Mouse (Mus musculus): ENCODE results near the gene Fgr. TPM values are rescaled to one million over a fixed set of nuclear protein-coding genes. Genes with fewer than 3 reads are reported as not detected.
A peak's percentile ranks its signal among the peaks of the same experiment; 100 is the strongest.

The Fgr gene
- total RNA-seq, 2 experiments from 2014 or later = 0.33 TPM; not detected in 1

GRCm38 (mm10) chr4:133027721-133028120 is 53.8 kb downstream of the Fgr start:
- no peak for ATAC-seq (replicated peaks; ENCODE audit: low FRiP score, low TSS enrichment, poor library complexity, severe bottlenecking)

- ATAC-seq (replicated peaks; ENCODE audit: low FRiP score, low TSS enrichment, poor library complexity, severe bottlenecking) = peak; percentile 60; the same call in 1 of the 2 replicates
Observed at GRCm38 (mm10) chr4:133028193-133028592, 54.3 kb downstream of the Fgr start.

DNA sequence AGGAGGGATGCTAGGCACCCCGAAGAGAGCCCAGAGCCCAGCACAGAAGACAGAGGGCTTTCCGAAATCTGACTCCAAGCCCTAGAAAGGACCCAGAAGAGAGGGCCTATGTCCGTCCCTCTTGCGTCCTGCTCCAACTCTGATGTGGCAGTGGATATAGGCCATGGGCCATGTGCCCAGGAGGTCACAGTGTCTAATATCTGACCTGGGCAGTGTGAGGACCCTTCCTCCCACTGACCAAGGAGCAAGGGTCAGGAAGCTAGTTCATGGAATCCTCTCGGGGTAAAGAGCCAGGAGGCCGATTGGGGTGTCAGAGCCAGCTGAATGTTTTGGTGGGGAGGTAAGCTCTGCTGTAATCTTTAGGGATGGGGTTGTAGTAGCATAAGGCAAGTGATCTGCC is 55.0 kb downstream of the Fgr start:
- ATAC-seq (replicated peaks; ENCODE audit: low FRiP score, low TSS enrichment, poor library complexity, severe bottlenecking) = no peak

DNA sequence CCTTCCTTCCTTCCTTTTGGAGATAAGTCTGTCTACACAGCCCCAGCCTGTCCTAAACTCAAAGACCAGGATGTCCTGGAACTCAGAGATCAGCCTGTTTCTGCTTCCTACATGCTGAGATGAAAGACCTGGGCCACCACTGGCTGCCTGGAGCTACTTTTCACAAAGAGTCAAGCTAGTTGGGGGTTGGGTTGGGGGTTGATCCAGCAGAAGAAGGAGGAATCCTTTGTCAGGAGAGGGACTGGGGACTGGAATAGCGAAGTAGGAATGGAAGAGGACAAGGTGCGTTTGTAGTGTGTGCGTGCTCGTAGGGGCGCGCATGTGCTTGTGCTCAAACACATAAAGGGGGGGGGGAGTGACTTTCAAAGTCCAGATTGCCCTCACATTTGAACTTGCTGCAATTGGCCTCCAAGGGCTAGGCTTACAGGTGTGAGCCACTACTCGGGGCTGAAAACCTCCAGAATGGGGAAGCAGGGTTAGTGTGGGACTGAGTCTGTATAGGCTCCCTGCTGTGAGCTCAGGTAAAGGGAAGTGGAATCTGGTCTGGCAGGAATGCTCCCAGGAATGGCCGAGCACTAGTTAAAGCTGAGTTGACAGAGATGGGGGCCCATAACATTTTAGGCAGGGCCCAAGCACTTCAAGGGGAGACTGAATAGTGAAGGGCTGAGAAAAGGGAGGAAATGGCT is 58.7 kb downstream of the Fgr start:
- ATAC-seq (replicated peaks; ENCODE audit: low FRiP score, low TSS enrichment, poor library complexity, severe bottlenecking) = no peak

- ATAC-seq (replicated peaks; ENCODE audit: low FRiP score, low TSS enrichment, poor library complexity, severe bottlenecking) = no peak
Observed at GRCm38 (mm10) chr4:133034478-133034877, 60.6 kb downstream of the Fgr start.

DNA sequence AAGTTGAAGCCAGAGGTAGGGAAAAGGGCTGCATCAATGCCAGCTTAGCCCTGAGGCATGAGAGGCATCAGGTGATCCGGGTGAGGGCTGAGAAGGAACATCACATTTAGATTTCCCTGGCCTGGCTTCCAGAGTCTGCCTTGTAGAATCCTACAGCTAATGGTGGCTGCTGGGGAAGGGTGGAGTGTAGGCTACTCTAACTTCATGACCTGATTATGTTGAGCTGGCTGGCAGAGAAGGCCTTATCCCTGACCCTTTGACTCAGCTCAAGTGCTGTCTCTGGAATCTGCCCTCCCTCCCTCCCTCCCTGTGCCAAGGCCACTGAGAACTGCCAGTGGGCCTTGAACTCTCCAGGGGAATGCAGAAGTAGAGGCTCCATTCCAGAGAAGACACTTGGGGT is 61.6 kb downstream of the Fgr start:
- ATAC-seq (replicated peaks; ENCODE audit: low FRiP score, low TSS enrichment, poor library complexity, severe bottlenecking) = no peak

DNA sequence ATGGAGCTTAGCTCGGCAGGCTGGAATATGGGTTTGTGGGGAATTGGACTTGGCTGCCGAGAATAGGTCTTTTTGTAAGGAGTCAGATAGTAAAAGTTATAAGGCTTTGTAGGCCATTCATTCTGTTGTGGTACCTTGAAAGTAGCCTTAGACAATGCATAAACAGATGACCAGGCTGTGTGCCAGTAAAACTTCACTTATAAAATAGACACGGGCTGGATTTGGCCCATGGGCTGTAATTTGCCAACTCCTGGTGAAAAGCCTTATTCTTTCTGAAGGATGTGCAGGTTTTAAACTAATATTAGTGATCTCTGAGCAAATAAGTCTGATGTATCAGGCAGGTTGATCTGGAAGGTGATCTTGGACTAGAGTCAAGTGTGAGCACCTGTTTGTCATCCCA is 62.1 kb downstream of the Fgr start:
- no peak for ATAC-seq (replicated peaks; ENCODE audit: low FRiP score, low TSS enrichment, poor library complexity, severe bottlenecking)

DNA sequence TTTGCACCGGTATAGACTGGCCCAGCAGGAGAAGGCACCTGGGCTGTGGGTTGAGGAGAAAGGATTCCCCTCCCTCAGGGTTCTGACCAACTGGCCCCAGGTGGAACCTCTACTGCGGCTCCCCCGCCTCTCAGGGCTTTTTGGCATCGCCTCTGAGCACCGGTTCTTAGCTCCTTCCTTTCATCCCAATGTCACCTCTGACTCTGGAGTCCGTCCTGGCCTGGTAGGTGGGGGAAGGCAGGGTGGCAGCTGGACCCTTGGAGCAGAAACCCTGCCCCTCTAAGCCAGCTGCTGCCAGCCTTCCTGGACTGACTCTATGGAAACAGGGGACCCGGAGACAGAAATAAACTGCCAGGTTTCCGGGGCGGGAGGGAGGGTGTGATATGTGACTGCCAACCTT is 63.4 kb downstream of the Fgr start:
- no peak for ATAC-seq (replicated peaks; ENCODE audit: low FRiP score, low TSS enrichment, poor library complexity, severe bottlenecking)

DNA sequence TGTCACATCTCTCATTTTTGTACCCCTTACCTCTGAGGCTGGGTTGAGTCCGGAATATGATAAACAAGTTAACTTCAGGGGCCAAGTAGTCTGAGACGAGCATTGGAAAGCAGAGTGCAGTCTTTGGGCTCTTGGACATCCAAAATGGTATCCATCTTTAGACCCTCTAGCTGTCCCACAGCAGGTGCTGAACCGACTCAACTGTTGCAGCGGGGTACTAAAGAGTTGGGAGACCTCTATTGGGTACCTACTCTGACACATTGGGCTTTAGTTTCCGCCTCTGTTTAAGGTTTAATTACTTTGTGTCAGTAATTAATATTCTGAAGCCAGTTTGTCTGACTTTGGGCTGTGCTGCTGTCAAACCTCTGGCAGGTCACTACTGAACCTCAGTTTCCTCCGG is 63.9 kb downstream of the Fgr start:
- no peak for ATAC-seq (replicated peaks; ENCODE audit: low FRiP score, low TSS enrichment, poor library complexity, severe bottlenecking)

DNA sequence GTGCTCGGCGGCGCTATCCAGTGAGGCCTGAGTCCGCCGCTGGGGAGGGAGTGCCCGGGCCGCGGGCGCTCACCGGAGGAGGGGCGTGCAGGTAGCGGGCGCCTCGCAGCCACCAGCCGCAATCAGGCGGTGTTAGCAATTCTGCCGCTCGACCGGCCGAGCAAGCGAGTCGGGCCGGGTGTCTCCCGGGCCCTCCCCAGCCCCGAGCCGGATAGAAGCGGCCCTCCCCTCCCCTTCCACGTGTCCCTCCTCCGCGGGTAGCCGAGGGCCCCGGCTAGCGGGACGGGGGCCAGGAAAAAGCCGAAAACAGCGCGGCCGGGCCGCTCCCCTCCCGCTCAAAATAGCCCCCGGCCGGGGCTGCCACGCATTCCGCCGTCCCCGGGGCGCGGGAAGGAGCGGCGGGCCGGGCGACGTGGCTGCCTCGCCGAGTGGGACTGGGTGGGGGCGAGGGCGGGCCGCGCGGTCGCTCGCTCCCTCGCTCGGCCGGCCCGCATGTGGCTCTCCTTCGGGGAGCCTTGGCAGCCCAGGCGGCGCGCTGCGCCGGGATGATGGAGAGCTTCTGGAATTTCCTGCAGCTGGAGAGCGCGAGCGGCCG is 64.7 kb downstream of the Fgr start:
- ATAC-seq (replicated peaks; ENCODE audit: low FRiP score, low TSS enrichment, poor library complexity, severe bottlenecking) = 0 out of 2 replicates have a peak, but pooled peaks have one; percentile 41

- ATAC-seq (replicated peaks; ENCODE audit: low FRiP score, low TSS enrichment, poor library complexity, severe bottlenecking) = no peak
Observed at GRCm38 (mm10) chr4:133039116-133039819, 65.4 kb downstream of the Fgr start.

DNA sequence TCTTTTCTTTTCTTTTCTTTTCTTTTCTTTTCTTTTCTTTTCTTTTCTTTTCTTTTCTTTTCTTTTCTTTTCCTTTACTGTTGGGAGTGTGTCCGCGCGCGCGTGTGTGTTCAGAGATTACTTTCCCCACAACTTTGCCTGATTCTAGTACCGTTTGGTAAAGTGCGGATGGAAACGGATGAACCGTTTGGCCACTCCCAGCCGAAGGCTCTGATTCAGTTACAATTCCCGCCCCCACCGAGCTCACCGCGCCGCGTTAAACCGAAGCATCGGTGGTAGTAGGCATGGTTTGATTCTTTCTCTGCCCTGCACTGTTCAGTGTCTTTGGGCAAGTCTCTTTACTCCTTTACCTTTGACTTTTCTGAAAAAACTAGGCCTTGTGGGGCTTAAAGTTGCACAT is 65.9 kb downstream of the Fgr start:
- no peak for ATAC-seq (replicated peaks; ENCODE audit: low FRiP score, low TSS enrichment, poor library complexity, severe bottlenecking)

GRCm38 (mm10) chr4:133040241-133040904 is 66.5 kb downstream of the Fgr start:
- ATAC-seq (replicated peaks; ENCODE audit: low FRiP score, low TSS enrichment, poor library complexity, severe bottlenecking) = no peak

DNA sequence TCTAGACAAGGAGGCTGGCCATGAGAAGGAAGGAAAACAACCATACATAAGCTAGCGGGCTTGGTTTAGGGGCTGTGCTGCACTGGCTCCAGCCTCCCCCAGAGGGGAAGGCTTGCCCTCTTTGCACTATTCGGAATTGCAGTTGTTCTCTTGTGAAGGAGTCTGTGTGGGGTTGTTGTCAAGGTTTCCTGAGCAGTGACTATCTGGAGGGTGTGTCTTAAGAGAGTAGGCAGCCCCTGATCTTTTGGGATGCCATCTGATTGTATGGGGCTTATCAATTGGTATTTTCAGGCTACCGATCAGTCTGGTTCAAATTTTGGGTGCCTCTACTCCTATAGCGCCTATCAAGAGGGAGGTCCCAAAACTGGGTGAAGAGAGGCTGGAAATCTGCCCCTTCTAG is 68.3 kb downstream of the Fgr start:
- ATAC-seq (replicated peaks; ENCODE audit: low FRiP score, low TSS enrichment, poor library complexity, severe bottlenecking) = no peak

DNA sequence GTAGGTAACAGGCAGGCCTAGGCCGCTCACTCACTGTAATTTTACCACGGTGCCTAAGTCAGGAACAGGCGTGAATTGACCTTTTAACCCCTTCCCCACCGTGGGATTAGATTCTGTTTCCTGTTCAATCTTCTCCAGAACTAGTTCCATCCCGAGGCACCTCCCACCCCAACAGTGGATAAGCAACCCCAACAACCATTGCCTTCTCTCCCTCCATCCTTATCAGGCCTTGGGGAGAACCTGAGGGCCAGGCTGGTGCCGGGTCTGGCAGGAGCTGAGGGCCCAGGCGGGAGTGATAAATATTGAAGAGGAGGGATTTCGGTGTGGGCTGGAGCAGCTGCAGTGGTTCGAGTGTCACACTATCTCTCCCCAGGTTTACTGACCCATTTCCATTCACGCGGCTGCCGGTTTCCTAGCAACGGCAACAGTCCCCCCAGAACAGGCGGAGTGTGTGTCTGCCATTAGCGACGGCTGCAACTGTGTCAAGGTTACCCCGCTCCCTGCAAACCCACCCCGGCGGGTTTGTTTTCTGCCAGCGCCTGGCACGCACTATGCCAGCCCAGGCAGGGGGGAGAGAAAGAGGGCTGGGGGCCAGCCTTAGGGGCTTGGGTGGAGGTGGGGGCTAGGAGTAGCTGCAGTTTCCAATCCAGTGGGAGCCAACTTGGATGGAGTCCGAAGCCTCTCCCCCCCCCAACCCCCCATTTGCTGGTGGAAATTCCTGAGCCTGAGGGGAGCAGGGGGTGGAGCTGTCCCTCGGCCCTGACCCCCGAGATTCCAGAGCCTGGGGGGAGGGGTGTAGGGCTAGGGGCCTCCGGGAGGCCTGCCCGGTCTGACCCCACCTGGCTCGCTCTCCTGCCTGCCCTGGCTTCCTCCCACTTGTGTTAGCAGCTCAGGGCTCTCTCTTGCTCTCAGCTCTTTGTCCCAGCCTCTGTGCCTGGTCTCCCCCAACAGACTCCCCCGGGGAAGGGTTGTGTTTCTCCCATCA is 69.0 kb downstream of the Fgr start:
- peak; percentile 71 for ATAC-seq (replicated peaks; ENCODE audit: low FRiP score, low TSS enrichment, poor library complexity, severe bottlenecking)

DNA sequence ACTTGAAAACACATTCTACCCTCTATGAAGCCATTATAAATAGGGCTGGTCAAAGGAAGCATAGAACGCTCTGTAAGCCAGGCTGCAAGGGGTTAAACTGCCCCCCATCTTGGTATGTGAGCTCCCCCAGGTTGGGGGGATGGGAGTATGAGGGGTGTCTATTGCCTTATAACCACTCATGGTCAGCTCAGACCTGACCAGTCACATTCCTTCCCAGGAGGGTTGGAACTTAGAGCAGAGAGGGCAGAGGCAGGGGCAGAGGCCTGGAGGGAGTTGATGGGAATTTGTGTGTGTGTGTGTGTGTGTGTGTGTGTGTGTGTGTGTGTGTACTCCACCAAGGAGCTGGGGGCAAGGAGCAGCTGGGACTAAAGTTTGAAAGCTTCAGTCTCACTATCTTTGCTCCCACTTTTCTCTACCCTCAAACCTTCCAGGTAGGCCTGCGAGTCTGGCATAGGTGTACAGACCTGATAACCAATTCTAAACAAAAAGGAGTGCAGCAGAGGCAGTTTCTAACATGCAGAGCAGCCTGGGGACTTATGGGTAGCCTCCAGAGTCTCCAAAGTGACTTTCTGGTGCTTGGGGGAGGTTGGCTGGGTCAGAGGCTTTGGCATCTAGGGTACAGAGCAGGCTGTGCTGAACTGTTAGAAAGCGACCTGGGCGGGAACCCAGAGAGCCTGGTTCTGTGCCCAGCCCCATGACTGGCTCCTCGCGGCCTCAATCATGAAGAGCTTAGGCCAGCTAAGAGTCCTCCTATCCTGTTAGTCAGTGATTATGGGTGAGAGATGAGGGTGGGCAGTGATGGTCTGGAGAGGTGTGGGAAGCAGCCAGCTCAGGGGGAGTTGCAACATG is 70.1 kb downstream of the Fgr start:
- no peak for ATAC-seq (replicated peaks; ENCODE audit: low FRiP score, low TSS enrichment, poor library complexity, severe bottlenecking)

DNA sequence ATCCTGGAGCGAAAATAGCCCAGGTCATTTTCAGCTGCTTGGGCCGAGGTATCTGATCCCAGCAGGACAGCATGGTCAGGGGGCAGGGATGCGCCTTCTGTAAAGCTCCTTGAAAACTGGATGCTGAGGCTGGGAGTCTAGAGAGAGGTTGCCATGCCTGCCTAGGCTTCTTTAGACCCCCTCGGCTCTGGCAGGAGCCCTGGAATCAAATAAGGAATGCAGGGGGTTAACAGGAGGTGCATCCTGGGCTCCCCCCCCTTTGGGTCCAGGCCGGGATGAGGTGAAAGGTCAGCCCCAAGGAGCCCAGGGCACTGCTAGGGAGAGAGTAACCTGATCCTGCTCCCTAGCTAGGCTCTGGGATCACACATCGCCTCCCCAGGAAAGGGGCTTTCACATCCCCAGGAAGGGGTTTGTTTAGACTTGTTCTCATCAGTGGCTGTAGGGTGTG is 70.8 kb downstream of the Fgr start:
- no peak for ATAC-seq (replicated peaks; ENCODE audit: low FRiP score, low TSS enrichment, poor library complexity, severe bottlenecking)

DNA sequence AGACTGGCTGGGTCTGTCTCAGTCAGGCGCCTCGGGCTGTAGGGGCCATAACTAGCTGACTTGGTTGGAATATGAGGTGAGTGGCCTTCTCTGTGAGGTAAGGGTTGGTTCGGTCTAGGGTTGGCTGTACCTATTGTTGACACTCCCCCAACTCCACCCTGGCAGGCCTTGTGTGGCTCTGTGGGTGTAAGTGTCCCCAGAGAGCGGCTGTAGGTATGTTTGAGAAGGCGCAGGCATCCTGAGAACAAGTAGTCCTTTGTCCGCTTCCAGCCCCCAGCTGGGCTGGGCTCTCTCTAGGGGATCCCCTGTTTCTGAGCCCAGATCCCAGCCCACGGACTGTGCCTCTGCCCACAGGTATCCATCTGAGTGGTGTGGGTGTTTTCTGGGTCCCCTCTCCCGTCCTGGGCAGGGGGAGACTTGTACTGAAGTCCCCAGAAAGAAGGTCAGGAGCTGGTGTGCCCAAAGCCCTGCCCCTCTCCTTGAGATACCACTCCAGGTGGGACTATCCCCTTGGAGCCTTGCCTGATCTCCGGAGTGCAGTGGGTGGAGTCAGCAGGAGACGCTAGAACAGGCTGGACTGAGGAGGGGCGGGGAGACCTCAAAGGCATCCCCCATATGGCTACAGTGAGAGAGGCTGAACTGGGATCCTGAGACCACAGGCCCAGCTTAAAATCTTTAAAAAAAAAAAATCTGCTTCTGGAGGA is 72.0 kb downstream of the Fgr start:
- no peak for ATAC-seq (replicated peaks; ENCODE audit: low FRiP score, low TSS enrichment, poor library complexity, severe bottlenecking)
